Mouse (Mus musculus): ENCODE data around the gene Mtf1.

The Mtf1 gene

DNA sequence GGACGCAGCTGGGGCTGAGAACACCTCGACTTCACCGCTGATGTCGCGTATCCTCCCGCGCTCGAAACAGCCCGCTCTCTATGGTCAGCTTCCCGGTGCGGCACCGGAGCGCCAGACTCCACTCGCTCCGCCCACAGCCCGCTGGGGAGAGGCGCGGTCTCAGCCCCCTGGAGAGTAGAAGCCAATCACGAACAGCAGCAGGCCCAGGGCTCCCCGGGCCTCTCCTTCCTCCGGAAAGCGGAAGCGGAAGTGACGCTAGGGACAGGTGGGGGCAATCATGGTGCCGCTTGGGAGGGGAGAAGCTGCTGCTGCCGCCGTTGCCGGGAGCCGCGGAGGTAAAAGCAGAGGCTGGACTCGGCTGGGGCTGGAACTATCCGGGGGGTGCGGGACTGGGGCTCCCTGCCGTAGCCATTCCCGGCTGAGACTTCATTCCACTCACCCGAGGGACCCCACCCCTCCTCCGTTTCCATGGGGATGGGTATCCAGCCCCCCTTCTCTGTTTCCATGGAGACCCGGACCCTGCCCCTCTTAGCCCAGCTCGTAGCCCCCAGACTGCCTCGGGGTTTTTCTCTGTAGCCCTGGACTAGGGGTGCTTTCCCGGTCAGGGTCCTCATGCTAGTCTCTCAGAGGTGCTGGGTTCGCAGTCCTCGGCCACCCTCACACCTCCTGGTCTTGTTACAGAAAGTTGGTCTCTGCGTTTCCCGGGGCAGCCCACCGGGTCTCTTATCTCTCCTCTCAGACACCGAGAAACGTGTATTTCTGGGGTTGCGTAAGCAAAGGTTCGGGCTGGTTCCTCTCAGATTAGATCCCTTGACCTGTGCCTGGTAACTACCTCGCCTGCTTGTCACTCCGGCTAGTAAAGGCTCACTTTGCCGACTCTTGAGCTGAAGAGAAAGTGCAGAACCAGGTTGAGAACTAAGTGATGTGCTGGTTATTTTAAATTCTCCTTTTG is 681 bp downstream of the Mtf1 start:
- DNase-seq (ENCODE audit: low read depth, low spot score) = peak; percentile 93

DNA sequence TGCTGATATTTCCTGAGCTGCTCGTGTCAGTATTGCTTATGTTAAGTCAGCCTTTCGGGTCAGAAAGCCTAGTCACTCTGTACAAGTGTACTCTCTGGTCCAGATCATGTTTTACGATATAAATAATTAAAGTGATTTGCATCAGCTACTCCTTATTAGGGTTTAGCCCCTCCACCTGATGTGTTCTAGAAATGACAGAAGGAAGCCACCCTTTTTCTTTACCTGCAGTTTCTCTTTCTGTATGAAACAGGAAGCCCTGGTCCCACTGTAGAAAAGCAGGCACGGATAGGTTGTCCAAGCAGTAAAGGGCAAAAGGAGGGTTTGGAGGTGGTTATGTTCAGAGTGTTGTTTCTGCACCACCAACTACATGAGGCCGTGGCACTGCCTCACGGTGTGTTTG is 1.5 kb downstream of the Mtf1 start:
- DNase-seq (ENCODE audit: low read depth, low spot score) = no peak

DNA sequence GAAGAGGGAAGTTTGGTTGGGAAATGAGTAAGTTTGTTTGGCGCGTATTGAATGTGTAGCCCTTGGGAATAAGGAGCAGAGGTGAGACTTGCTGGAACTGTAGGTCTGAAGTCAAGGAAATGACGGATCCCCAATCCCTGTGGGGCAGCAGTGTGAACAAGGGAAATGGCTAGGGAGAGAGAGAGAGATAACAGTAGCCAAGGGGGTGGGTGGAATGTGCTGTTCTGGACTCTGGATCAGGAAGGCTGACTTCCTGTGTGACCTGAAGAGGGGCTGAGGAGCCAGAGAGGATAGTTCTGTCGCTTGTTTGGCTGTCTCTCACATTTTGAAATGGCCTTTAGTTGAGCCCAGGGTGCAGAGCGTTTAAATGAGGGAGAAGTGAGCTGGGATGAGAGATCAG is 6.6 kb downstream of the Mtf1 start:
- DNase-seq (ENCODE audit: low read depth, low spot score) = no peak

DNA sequence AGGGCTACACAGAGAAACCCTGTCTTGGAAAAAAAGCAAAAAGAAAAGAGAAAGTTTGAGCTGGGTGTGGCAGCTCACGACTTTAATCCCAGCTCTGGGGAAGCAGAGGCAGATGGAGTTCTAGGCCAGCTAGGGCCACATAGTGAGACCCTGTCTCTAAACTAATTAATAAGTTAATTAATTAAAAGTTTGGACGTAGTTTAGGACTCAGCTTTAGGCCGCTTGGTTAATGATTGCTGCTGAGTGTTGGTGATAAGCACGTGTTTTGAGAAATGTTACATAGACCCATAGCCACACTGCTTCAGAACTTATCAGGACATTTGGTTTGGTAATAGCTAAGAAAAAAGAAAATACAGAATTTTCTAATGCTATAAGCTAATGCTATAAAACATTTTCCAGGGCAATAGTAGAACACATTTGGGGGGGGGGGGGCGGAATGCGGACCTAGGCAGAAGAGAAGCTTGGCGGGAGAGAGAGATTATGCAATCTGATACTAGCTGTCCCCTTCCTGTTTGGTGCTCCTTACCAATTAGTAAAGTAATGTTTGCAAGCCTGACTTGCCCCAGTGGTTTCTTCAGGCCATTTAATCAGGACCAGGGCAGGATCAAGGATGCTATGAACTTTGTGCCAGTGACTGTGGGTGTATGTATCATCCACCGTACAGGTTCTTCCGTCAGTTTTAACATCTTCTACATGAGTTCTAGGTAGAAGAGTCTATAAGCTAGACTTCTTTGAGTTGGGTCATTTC is 7.4 kb downstream of the Mtf1 start:
- no peak for DNase-seq (ENCODE audit: low read depth, low spot score)

DNA sequence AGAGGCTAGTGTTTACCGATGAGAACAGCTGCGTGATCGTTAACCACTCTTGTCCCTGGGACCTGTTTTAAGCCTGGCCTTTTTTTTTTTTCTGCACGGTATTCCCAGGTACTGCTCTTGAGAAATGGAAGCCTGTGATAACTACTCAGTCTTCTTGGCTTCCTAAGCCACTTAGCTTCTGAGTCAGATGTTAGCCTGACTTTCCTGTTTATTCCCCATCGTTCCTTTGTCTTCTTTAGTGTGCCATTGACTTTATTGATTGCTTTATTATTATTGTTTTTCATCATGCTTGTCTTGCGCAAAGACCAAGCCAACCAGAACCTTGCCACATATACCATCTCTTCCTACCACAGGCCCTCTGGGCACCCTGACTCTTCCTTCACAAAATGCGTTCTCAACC is 8.2 kb downstream of the Mtf1 start:
- no peak for DNase-seq (ENCODE audit: low read depth, low spot score)

DNA sequence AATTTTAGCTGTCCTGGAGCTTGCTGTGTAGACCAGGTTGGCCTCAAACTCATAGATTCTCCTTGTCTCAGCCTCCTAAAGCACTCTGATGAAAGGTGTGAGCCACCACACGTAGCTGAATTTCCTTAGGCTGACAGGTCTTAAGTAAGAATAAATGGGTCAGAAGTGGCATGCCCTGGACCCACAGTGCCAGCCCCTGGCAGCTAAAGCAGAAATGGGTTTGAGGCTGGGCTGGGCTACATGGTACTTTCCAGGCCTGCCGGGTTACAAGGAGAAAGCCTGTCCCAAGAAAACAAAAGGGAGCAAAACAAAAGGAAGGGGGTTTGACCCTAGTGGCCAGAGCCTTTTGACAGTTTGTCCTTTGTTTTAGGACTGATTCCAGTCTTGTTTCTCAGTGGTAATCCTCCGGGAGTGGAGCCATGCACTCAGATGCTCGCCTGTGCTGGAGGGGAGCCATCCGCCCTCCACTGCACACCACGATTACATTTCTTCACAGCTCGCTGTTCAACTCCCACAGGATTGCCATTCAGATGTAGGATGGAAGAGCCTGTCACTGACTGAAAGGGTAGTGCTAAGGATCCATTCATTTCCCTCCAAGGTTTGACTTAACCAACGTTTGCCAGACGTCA is 9.6 kb downstream of the Mtf1 start:
- no peak for DNase-seq (ENCODE audit: low read depth, low spot score)

DNA sequence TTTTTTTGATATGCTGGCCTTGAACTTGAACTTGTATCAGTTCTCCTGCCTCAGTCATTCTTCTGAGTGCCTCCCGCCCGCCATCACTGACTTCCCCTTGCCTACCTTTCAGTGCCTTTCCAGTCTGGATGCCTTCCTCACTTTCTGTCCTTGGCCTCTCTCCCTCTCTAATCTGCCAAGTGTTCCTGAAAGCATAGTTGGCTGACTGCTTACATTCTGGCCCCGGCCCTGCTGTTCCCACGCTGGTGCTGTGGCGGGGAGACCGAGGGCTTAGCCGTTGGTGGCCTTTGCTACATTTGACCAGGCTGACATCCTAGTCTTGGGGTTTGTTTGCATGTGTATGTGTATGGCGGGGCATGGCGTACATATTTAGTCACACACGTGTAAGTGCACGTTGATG is 14.0 kb downstream of the Mtf1 start:
- no peak for DNase-seq (ENCODE audit: low read depth, low spot score)

DNA sequence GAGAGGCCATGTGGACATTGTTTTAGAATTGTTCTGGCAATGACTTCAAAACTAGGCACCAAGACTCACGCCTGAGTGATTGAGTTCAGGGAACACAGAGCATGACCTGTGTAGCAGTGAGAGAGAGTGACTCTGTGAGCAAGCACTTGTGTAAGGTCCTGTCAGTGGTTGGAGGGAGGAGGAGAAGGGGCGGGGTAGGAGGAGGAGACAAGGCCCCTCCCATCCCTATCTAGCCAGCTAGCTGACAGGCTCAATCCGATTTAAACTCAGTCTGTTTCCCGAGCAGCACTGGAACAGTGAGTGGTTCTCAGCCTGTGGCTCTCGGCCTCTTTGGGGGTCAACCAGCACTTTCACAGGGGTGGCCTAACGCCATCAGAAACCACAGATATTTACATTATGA is 15.9 kb downstream of the Mtf1 start:
- DNase-seq (ENCODE audit: low read depth, low spot score) = no peak

DNA sequence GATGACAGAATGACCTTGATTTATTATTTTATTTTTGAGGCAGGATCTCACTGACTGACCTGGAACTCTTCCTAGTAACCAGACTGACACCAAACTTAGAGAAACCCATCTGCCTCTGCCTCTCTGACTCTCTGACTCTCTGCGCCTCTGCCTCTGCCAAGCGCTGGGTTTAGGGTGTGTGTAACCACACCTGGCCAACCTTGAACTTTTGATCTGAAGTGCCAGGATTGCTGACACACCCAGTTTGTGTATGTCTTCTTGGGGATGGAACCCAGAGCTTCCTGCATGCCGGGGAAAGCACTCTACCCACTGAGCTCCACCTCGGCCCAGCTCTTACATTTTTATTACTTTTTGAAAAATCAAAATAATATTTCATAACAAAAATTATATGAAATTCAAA is 16.9 kb downstream of the Mtf1 start:
- no peak for DNase-seq (ENCODE audit: low read depth, low spot score)

DNA sequence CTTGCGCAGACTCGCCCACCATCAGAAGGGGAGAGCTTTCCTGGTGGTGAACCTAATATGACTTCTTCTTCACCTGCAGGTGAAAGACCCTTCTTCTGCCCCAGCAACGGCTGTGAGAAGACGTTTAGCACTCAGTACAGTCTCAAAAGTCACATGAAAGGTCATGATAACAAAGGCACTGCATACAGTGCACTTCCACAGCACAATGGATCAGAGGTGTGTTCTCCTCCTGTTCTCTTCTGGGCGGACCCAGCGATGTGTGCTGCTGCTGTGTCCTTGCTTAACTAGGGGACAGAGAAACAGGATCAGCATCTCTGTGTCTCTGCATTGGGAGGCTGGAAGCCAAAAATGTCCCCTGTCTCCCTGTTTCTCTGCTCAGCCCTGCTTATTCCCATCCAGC is 23.1 kb downstream of the Mtf1 start:
- DNase-seq (ENCODE audit: low read depth, low spot score) = no peak

DNA sequence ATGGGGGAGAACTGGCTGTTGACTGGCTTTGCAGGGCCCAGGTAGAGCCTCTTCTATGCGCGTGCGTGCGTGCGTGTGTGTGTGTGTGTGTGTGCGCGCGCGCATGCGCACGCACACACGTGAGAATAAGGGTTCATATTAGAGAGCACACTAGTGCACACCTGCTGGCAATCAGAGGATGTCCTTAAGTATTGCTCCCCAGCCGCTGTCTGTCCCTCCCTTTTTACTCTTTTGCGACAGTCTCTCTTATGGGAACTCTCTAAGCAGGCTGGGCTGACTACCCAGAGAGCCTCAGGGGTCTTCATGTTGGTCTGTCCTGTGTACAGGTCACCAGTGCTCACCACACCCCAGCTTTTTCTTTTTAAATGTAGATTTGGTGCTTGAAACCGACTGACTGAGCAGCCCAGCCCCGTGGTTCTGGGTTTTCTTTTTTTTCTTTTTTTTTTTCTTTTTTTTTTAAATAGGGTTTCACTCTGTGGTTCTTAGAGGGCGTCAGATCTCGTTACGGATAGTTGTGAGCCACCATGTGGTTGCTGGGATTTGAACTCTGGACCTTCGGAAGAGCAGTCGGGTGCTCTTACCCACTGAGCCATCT is 23.6 kb downstream of the Mtf1 start:
- no peak for DNase-seq (ENCODE audit: low read depth, low spot score)

DNA sequence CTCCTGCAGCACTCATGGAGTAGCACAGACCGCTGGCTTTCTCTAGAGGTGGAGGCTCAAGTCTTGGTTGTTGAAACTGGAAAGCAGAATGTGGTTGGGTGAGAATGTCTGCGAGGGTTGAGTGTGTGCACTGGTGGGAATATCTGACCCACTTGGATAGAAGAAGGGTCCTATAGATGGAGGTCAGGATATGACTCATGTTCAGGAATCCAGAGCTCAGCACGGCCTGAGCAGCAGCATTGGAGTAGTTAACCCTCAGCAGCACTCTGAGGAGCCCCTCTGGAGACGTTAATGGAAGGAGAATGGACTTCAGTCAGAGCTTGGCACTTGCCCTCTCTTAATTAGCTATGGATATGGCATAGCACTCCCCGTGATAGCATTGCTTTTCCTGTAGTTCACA is 27.8 kb downstream of the Mtf1 start:
- no peak for DNase-seq (ENCODE audit: low read depth, low spot score)

DNA sequence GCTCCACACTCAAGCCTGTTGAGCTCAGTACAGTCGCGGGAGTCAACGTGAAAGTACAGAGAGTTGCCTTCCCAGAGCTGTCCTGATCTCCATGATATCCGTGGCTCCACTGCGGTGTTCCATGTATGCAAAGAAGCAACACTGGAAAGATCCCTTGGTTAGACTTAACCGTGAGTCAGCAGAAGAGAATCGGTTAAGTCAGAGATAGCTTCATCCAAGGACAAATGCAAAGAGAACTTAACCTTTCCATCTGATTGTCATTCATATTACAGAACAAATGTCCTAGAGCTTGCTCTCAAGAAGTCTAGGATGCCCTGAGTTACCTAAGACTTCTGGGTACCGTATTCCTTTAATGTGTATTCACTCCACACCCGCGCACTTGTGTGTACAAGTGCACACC is 30.9 kb downstream of the Mtf1 start:
- no peak for DNase-seq (ENCODE audit: low read depth, low spot score)

DNA sequence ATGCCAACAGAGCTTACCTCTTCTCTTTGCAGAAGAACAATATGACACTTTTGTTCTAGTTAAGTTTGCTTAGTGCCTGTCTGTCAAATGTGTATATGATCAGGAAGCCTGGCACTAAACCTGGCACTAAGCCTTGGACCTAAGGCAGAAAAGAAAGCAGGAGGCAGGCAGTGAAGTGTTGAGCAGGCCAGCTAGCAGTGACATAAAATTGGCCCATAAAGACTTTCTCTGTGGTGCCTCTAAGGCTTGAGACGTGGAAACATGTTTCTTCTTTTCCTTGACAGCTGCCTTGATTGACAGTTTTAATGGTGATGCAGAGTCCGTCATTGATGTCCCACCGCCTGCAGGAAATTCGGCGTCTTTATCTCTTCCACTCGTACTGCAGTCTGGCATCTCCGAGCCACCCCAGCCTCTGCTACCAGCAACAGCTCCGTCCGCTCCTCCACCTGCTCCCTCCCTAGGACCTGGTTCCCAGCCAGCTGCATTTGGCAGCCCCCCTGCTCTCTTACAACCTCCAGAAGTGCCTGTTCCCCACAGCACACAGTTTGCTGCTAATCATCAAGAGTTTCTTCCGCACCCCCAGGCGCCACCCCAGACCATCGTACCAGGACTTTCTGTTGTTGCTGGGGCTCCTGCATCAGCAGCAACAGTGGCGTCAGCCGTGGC is 36.3 kb downstream of the Mtf1 start:
- DNase-seq (ENCODE audit: low read depth, low spot score) = no peak

DNA sequence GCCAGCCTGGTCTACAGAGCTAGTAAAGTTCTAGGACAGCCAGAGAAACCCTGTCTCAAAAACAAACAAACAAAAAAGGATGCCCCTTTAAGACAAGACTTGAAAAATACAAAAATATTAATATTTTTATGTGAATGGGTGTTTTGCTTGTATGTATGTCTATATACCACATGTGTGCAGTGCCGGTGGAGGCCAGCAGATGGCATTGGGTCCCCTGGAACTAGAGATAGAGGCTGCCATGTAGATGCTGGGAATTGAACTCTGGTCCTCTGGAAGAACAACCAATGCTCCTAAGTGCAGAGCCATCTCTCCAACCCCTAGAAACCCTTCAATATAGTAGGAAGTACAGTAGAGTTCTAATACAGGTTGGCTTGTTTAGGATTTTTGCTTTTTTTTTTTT is 39.1 kb downstream of the Mtf1 start:
- DNase-seq (ENCODE audit: low read depth, low spot score) = no peak

DNA sequence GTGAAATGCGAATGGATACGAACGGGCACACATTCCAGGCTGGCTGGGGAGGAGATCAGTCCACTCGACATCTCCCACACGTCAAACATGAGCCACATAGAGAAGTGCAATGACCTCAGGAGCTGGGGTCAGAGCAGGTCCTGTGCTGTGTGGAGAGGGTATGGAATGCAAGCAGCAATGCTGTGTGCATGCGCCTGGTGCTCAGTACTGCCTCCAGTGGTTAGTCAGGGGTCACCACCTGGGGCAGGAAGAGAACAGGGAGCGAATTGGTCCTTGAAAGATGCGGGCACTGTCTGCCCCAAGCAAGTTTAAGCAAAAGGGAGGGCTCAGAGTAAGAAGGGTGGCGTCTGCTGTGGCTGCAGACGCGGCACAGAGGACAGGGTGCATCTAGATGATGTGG is 41.6 kb downstream of the Mtf1 start:
- DNase-seq (ENCODE audit: low read depth, low spot score) = no peak

DNA sequence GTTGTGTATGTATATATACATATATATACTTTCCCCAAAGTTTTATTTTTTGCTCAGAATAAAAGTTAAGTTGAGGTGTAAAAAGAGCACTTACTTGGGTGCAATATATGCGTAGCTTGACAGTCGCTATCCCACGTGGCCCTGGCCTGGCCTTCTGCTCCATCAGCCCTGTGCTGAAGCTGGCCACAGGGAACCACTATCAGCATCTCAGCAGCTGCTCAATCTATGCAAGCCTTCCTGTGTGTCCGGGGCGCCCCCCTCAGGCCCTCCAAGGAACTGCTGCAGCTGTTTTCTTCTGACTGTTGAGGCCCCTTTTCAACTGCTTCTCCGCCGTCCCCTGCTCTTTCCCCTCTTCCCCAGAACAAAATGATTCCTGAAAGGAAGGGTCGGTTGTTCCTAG is 45.7 kb downstream of the Mtf1 start:
- DNase-seq (ENCODE audit: low read depth, low spot score) = no peak

DNA sequence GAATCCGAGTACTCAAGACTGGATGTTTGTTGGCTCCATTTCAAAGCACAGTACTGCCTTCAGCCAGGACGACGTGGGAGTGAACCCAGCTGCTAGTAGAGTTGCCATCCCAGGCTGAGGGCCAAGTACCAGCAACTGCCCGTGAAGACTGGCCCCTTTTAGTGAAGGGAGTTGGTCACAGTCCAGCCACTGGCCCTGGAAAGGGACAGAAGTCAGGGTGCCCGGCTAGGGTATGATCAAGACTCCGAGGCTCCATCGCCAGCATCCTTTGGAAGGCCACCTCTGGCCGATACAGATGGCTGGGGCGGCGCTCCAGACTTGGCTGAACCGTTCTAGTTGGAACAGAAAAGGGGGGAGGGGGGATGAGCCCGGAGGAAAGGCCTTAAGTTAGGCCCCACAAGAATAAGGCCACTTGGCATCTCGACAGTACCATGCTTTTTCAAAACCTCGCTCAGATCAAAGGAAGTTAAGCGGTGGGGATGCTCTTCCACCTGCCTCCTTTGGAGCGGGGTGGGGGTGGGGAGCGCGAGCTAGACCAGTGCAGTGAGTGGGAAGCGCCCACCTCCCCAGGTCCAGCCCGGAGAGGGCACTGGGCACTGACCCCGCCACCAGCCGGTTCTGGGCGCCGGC is 47.8 kb downstream of the Mtf1 start:
- DNase-seq (ENCODE audit: low read depth, low spot score) = peak; percentile 34

DNA sequence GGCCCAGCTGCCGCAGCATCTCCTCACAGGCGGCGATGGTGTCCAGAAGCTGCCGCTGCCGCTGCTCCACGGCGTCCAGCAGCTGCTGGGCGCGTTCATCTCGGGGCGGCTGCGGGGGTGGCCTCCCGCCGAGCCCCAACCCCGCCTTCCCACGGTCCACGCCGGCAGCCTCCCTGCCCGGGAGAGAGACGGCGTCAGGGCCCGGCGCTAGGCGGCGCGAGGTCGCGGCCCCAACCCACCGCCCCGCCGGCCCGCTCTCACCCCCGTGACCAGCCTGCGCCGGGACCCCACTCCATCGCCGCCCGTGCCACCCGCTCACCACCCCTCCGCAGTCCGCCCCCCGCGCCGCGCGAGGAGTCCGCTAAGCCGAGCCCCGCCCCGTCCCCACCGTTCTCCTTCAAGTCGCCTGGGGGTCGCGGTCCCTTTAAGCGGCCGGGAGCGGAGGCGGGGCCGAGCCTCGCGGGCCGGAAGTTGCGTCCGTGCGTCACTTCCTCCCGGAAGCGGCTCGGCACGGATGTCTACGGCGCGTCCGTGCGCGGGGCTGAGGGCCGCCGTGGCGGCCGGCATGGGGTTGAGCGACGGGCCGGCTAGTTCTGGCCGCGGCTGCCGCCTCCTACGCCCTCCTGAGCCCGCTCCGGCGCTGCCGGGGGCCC is 48.5 kb downstream of the Mtf1 start, which contains the start of gene Yrdc:
Yrdc (plus strand) TSS at position 419 of the 653 bp plus-strand sequence.
- DNase-seq (ENCODE audit: low read depth, low spot score) = peak; percentile 89

DNA sequence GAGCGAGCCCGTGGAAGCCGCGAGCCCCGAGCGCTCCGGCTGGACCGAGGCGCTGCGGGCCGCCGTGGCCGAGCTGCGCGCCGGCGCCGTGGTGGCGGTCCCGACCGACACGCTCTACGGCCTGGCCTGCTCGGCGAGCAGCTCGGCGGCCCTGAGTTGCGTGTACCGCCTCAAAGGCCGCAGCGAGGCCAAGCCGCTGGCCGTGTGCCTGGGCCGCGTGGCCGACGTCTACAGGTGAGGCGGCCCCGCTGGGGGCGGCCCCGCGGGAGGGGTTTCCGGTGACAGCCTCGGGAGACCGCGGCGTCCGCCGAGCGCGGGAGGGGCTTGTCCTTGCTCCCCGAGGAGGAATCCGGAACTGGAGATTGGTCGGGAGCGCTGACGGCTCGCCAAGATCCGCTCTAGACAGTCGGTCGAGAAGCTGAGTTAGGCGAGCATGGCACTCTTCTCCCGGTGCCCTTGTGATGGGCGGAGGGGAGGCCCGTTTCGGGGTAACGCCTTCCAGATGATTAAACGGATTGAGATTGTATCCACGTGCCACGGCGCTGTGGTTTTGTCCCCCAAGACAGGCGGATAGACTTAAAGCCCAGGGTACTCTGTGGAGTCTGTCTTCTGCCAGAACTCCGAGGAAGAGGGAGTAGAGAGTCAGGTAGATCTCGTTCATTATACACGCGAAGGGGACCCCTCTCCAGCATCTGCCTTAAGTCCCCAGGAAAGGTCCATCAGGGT is 49.2 kb downstream of the Mtf1 start, which contains the start of gene 1110065P20Rik:
1110065P20Rik (minus strand) TSS at position 264 of the 726 bp plus-strand sequence.
- DNase-seq (ENCODE audit: low read depth, low spot score) = no peak
